Mouse (Mus musculus): Measurements from ENCODE around the gene A530016L24Rik.

The A530016L24Rik gene

GRCm38 (mm10) chr12:112489134-112489533 is at the start of gene A530016L24Rik:
A530016L24Rik (plus strand) TSS chr12:112489448.
- DNase-seq, result no peak

- DNase-seq, result no peak
These were observed 49.3 kb upstream of the A530016L24Rik start for GRCm38 (mm10) chr12:112439993-112440392.

- DNase-seq, result no peak
These were observed 40.0 kb upstream of the A530016L24Rik start for GRCm38 (mm10) chr12:112449144-112449827.

GRCm38 (mm10) chr12:112449828-112450180 is 39.4 kb upstream of the A530016L24Rik start:
- DNase-seq, result peak; percentile 21

GRCm38 (mm10) chr12:112450883-112451282 is 38.4 kb upstream of the A530016L24Rik start:
- DNase-seq, result peak; percentile 67

GRCm38 (mm10) chr12:112451381-112451780 is 37.9 kb upstream of the A530016L24Rik start:
- DNase-seq, result no peak

GRCm38 (mm10) chr12:112451826-112452225 is 37.4 kb upstream of the A530016L24Rik start:
- DNase-seq, result no peak

- DNase-seq, result peak; percentile 39
These were observed 33.0 kb upstream of the A530016L24Rik start for GRCm38 (mm10) chr12:112456144-112456713.

- no peak for DNase-seq
These were observed 31.4 kb upstream of the A530016L24Rik start for GRCm38 (mm10) chr12:112457839-112458238.

GRCm38 (mm10) chr12:112462423-112462822 is 26.8 kb upstream of the A530016L24Rik start:
- no peak for DNase-seq

- no peak for DNase-seq
These were observed 26.0 kb upstream of the A530016L24Rik start for GRCm38 (mm10) chr12:112463209-112463608.

- DNase-seq, result no peak
These were observed 25.4 kb upstream of the A530016L24Rik start for GRCm38 (mm10) chr12:112463750-112464444.

- no peak for DNase-seq
These were observed 24.7 kb upstream of the A530016L24Rik start for GRCm38 (mm10) chr12:112464516-112464915.

GRCm38 (mm10) chr12:112465928-112466327 is 23.3 kb upstream of the A530016L24Rik start:
- no peak for DNase-seq

- DNase-seq, result no peak
These were observed 21.9 kb upstream of the A530016L24Rik start for GRCm38 (mm10) chr12:112467387-112467786.

GRCm38 (mm10) chr12:112469393-112469792 is 19.9 kb upstream of the A530016L24Rik start:
- no peak for DNase-seq

- no peak for DNase-seq
These were observed 19.0 kb upstream of the A530016L24Rik start for GRCm38 (mm10) chr12:112470216-112470615.

- peak; percentile 96 for DNase-seq
These were observed 15.5 kb upstream of the A530016L24Rik start for GRCm38 (mm10) chr12:112473777-112474176.

GRCm38 (mm10) chr12:112489535-112489934 is 287 bp downstream of the A530016L24Rik start:
- no peak for DNase-seq

- DNase-seq, result peak; percentile 84
These were observed 1.2 kb downstream of the A530016L24Rik start for GRCm38 (mm10) chr12:112490444-112490939.

GRCm38 (mm10) chr12:112496136-112496535 is 6.9 kb downstream of the A530016L24Rik start:
- no peak for DNase-seq

- DNase-seq, result no peak
These were observed 8.5 kb downstream of the A530016L24Rik start for GRCm38 (mm10) chr12:112497731-112498130.

- DNase-seq, result peak; percentile 62
These were observed 9.4 kb downstream of the A530016L24Rik start for GRCm38 (mm10) chr12:112498683-112499082.

Data from kidney, postnatal 10 days (tissue).